Mouse (Mus musculus) limb, embryonic 14.5 days (tissue): ENCODE data around the gene Slc24a5. TPM values are rescaled to one million over a fixed set of nuclear protein-coding genes. Genes with fewer than 3 reads are reported as not detected.

ENCODE experiments used
- ATAC-seq: fragments of 200-750 bp; cut with Nextera tagmentation; 2 replicates; pipeline ENCODE4 v1.8.0; 2017; ENCODE audit warnings: low read depth, moderate number of reproducible peaks, moderate TSS enrichment; ENCODE audit not compliant: low FRiP score
- DNase-seq: peaks from one replicate; pipeline ENCODE4 v3.0.0-alpha.2; 2015; ENCODE audit warnings: low spot score
- H3K27ac ChIP-seq: fragments of 300-500 bp; sonication (generic); replicated peaks from 2 replicates; pipeline ENCODE4 v1.5.1; 2014; ENCODE audit warnings: low read depth, mild to moderate bottlenecking, low read length, moderate library complexity, mixed read lengths
- H3K27me3 ChIP-seq: fragments of 300-500 bp; sonication (generic); 2 replicates; pipeline ENCODE4 v1.6.1; 2014; ENCODE audit warnings: low read length, mixed read lengths; ENCODE audit not compliant: control insufficient read depth, insufficient read depth
- H3K36me3 ChIP-seq: fragments of 300-500 bp; sonication (generic); 2 replicates; pipeline ENCODE4 v1.6.1; 2014; ENCODE audit warnings: mild to moderate bottlenecking, low read length, moderate library complexity, mixed read lengths; ENCODE audit not compliant: control insufficient read depth, insufficient read depth
- H3K4me1 ChIP-seq: fragments of 300-500 bp; sonication (generic); 2 replicates; pipeline ENCODE4 v1.6.1; 2014; ENCODE audit warnings: antibody characterized with exemption, low read length, mixed read lengths; ENCODE audit not compliant: control insufficient read depth, insufficient read depth
- H3K4me2 ChIP-seq: fragments of 300-500 bp; sonication (generic); replicated peaks from 2 replicates; pipeline ENCODE4 v1.6.1; 2014; ENCODE audit warnings: low read depth, mild to moderate bottlenecking, low read length, moderate library complexity; ENCODE audit not compliant: severe bottlenecking
- H3K4me3 ChIP-seq: fragments of 300-500 bp; sonication (generic); replicated peaks from 2 replicates; pipeline ENCODE4 v1.5.1; 2014; ENCODE audit warnings: low read length
- H3K9ac ChIP-seq: fragments of 300-500 bp; sonication (generic); 2 replicates; pipeline ENCODE4 v1.6.1; 2014; ENCODE audit warnings: mild to moderate bottlenecking, low read depth, low read length, moderate library complexity; ENCODE audit not compliant: severe bottlenecking
- H3K9me3 ChIP-seq: fragments of 300-500 bp; sonication (generic); 2 replicates; pipeline ENCODE4 v1.6.1; 2016; ENCODE audit warnings: low read length; ENCODE audit not compliant: control insufficient read depth
- POLR2A ChIP-seq: fragments of 200-500 bp; IDR thresholded peaks from 2 replicates; pipeline ENCODE4 v1.8.0; 2012; ENCODE audit warnings: inconsistent platforms, mild to moderate bottlenecking, moderate library complexity, borderline replicate concordance; ENCODE audit not compliant: insufficient read depth, insufficient read length; ENCODE audit errors: extremely low read depth
- WGBS: fragments of 180-500 bp; shearing (Covaris S2); extraction: QIAGEN DNeasy Blood & Tissue Kit; methylation state at CpG from one replicate; pipeline ENCODE4 v1.1.7; 2014; 5-methylcytosine and 5-hydroxymethylcytosine counted together
- polyA plus RNA-seq, 2 experiments: library from polyadenylated mRNA; depleted of rRNA in 1 of 2; stranded (reverse) in 1 of 2; unstranded in 1 of 2; fragments of >200 nt; fragmentation: Nextera tagmentation in 1 of 2; extraction: Ambion mirVana in 1 of 2; gene quantifications; 2 replicates each; pipeline versions ENCODE4 v1.2.1 to v1.2.3; 2012 to 2014

The Slc24a5 gene
- polyA plus RNA-seq, 2 experiments, result 0.97 to 5.9 TPM

DNA sequence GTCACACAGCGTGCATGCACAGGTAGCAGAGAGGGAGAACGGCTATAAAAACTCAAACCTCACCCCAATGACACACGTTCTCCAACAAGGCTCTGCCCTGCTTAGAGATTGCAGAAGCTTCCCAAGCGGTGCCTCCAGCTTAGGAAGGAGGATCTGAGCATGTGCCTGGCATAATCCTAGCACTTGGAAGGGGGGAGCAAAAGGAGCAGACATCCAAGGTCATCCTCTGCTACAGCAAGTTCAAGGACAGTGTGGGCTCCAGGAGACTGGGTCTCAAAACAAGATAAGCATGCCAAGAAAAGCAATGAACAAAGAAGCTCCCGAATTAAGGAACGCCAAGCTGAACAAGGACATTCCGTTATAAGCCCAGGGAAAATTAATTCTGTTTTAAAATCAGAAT, 6.5 kb upstream of the Slc24a5 start:
- H3K4me1 ChIP-seq, result no peaks in the 10 kb centered on the region
- H3K27me3 ChIP-seq, result no peaks in the 10 kb centered on the region
- H3K36me3 ChIP-seq, result no peaks in the 10 kb centered on the region
- H3K9ac ChIP-seq, result no peak overlapping the region
- H3K27ac ChIP-seq, result no peak overlapping the region
- DNase-seq, result no peak
- H3K4me2 ChIP-seq, result no peak overlapping the region
- no peak overlapping the region for H3K4me3 ChIP-seq
- no peaks in the 10 kb centered on the region for H3K9me3 ChIP-seq
- no peak for TF ChIP-seq POLR2A
- 88% methylated on average over 7 of the region's 7 CpGs for WGBS
- no peak for ATAC-seq

GRCm38 (mm10) chr2:125062944-125063343, 5.0 kb upstream of the Slc24a5 start:
- no peak for TF ChIP-seq POLR2A
- Histone ChIP-seq H3K27me3 (no peaks in the 10 kb centered on the region), H3K9me3 (no peaks in the 10 kb centered on the region), H3K9ac (no peak overlapping the region), H3K4me1 (no peaks in the 10 kb centered on the region), H3K4me3 (no peak overlapping the region), H3K27ac (no peak overlapping the region), H3K4me2 (no peak overlapping the region), H3K36me3 (no peaks in the 10 kb centered on the region)
- DNase-seq (no peak), ATAC-seq (no peak)
- 63% methylated on average over 4 of the region's 4 CpGs for WGBS

DNA sequence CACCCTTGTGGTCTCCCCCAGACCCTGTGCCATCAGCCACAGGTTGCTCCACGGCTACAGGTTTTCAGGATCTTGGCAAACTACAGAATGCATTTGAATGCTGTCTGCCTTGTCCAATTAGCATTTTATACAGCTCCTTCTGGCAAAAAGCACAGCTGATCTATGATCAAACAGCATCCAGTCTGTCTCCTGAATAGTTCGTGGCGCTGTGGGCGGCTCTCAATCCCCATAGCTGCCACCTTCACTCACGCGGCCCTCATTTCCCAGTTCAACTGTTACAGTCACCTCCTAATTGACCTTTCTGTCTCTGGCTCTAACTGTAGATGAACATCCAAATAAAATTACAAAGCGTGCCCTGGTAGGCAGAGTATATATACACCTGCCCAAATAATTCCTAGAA, 551 bp upstream of the Slc24a5 start:
- Histone ChIP-seq H3K9me3 (no peaks in the 10 kb centered on the region), H3K4me1 (no peaks in the 10 kb centered on the region), H3K9ac (no peak overlapping the region), H3K27me3 (no peaks in the 10 kb centered on the region), H3K4me3 (no peak overlapping the region), H3K36me3 (no peaks in the 10 kb centered on the region), H3K27ac (no peak overlapping the region), H3K4me2 (no peak overlapping the region)
- no peak for TF ChIP-seq POLR2A
- 90% methylated on average over 7 of the region's 7 CpGs for WGBS
- ATAC-seq (no peak), DNase-seq (no peak)

GRCm38 (mm10) chr2:125068696-125069095, 772 bp downstream of the Slc24a5 start:
- Histone ChIP-seq H3K36me3 (no peaks in the 10 kb centered on the region), H3K9me3 (no peaks in the 10 kb centered on the region), H3K4me2 (no peak overlapping the region), H3K4me3 (no peak overlapping the region), H3K4me1 (no peaks in the 10 kb centered on the region), H3K27me3 (no peaks in the 10 kb centered on the region), H3K9ac (no peak overlapping the region), H3K27ac (no peak overlapping the region)
- TF ChIP-seq POLR2A, result no peak
- 87% methylated on average over 12 of the region's 12 CpGs for WGBS
- DNase-seq (no peak), ATAC-seq (no peak)

GRCm38 (mm10) chr2:125073056-125073780, 5.3 kb downstream of the Slc24a5 start:
- DNase-seq (no peak), ATAC-seq (no peak)
- Histone ChIP-seq H3K4me2 (no peak overlapping the region), H3K4me3 (no peak overlapping the region), H3K27me3 (no peaks in the 10 kb centered on the region), H3K9me3 (no peaks in the 10 kb centered on the region), H3K27ac (no peak overlapping the region), H3K4me1 (no peaks in the 10 kb centered on the region), H3K36me3 (no peaks in the 10 kb centered on the region), H3K9ac (no peak overlapping the region)
- no peak for TF ChIP-seq POLR2A
- 59% methylated on average over 3 of the region's 3 CpGs for WGBS
